Mouse (Mus musculus) neural tube, embryonic 12.5 days (tissue): ENCODE data around the gene Myg1. TPM values are rescaled to one million over a fixed set of nuclear protein-coding genes. Genes with fewer than 3 reads are reported as not detected.
"Not testable (repeated sequence)": the region's sequence is repeated elsewhere in the genome, so short reads cannot be mapped to it uniquely, and the experiment has no call there.

Experiments
- ATAC-seq: fragments of 200-750 bp; cut with Nextera tagmentation; 2 replicates; pipeline ENCODE4 v1.8.0; 2017; ENCODE audit warnings: low read depth, mild to moderate bottlenecking, moderate TSS enrichment, moderate library complexity; ENCODE audit not compliant: low FRiP score
- H3K27ac ChIP-seq: fragments of 300-500 bp; sonication (generic); 2 replicates; pipeline ENCODE4 v1.5.1; 2016
- H3K27me3 ChIP-seq: fragments of 300-500 bp; sonication (generic); replicated peaks from 2 replicates; pipeline ENCODE4 v1.6.1; 2016; ENCODE audit warnings: mild to moderate bottlenecking
- H3K36me3 ChIP-seq: fragments of 300-500 bp; sonication (generic); 2 replicates; pipeline ENCODE4 v1.6.1; 2016; ENCODE audit warnings: mild to moderate bottlenecking
- H3K4me1 ChIP-seq: fragments of 300-500 bp; sonication (generic); 2 replicates; pipeline ENCODE4 v1.6.1; 2016
- H3K4me2 ChIP-seq: fragments of 300-500 bp; sonication (generic); replicated peaks from 2 replicates; pipeline ENCODE4 v1.6.1; 2016; ENCODE audit warnings: mild to moderate bottlenecking
- H3K4me3 ChIP-seq: fragments of 300-500 bp; sonication (generic); 2 replicates; pipeline ENCODE4 v1.5.1; 2016
- H3K9ac ChIP-seq: fragments of 300-500 bp; sonication (generic); 2 replicates; pipeline ENCODE4 v1.6.1; 2016; ENCODE audit warnings: mild to moderate bottlenecking
- H3K9me3 ChIP-seq: fragments of 300-500 bp; sonication (generic); 2 replicates; pipeline ENCODE4 v1.6.1; 2016; ENCODE audit warnings: mild to moderate bottlenecking
- WGBS: fragments of 180-500 bp; shearing (Covaris S2); methylation state at CpG from one replicate; pipeline ENCODE4 v1.1.7; 2016; 5-methylcytosine and 5-hydroxymethylcytosine counted together
- polyA plus RNA-seq: library from polyadenylated mRNA; unstranded; fragments of >200 nt; fragmentation: Nextera tagmentation; extraction: Ambion mirVana; gene quantifications from 2 replicates; pipeline ENCODE4 v1.2.1, GENCODE M21; 2016

Gene Myg1
- polyA plus RNA-seq, 1 experiment from 2014 or later: 94.9 TPM

- H3K4me2 ChIP-seq: peak overlapping the region; percentile 88
- H3K4me1 ChIP-seq: peaks cover 11% of the 10 kb centered on the region; the same call in 1 of the 2 replicates
- WGBS: 77% methylated on average over 12 of the region's 12 CpGs
- H3K27ac ChIP-seq: no peak overlapping the region
- no peak overlapping the region for H3K4me3 ChIP-seq
- no peaks in the 10 kb centered on the region for H3K27me3 ChIP-seq
- no peaks in the 10 kb centered on the region for H3K9me3 ChIP-seq
- no peak for ATAC-seq
- H3K9ac ChIP-seq: no peak overlapping the region
- peaks cover 55% of the 10 kb centered on the region for H3K36me3 ChIP-seq
Observed at GRCm38 (mm10) chr15:102324654-102325473, 6.6 kb upstream of the Myg1 start.

GRCm38 (mm10) chr15:102326022-102326576 is 5.4 kb upstream of the Myg1 start, which contains the start of gene Pfdn5:
TSS of gene Pfdn5 (plus strand) at chr15:102326116.
- peak within 1 kb of the TSS; percentile 88 for H3K4me2 ChIP-seq
- peaks cover 11% of the 10 kb centered on the region; the same call in 1 of the 2 replicates for H3K4me1 ChIP-seq
- ATAC-seq: peak; percentile 92
- peak within 1 kb of the TSS; percentile 83 for H3K4me3 ChIP-seq
- peaks cover 51% of the 10 kb centered on the region for H3K36me3 ChIP-seq
- peak within 1 kb of the TSS; percentile 83 for H3K9ac ChIP-seq
- no peaks in the 10 kb centered on the region for H3K27me3 ChIP-seq
- under 1% methylated on average over 40 of the region's 40 CpGs for WGBS
- H3K9me3 ChIP-seq: no peaks in the 10 kb centered on the region
- H3K27ac ChIP-seq: no peak within 1 kb of the TSS

- Histone ChIP-seq H3K36me3 (peaks cover 46% of the 10 kb centered on the region), H3K27ac (no peak overlapping the region), H3K4me2 (peak overlapping the region; percentile 88), H3K27me3 (no peaks in the 10 kb centered on the region), H3K9me3 (no peaks in the 10 kb centered on the region), H3K4me3 (peak overlapping the region; percentile 83), H3K9ac (peak overlapping the region; percentile 83), H3K4me1 (peaks cover 15% of the 10 kb centered on the region)
- no peak for ATAC-seq
- 71% methylated on average over 8 of the region's 8 CpGs for WGBS
Observed at GRCm38 (mm10) chr15:102326892-102327291, 4.6 kb upstream of the Myg1 start.

GRCm38 (mm10) chr15:102335254-102335653 is 3.7 kb downstream of the Myg1 start:
- H3K27me3 ChIP-seq: no peaks in the 10 kb centered on the region
- no peak overlapping the region for H3K4me3 ChIP-seq
- H3K9me3 ChIP-seq: no peaks in the 10 kb centered on the region
- peaks cover 70% of the 10 kb centered on the region for H3K36me3 ChIP-seq
- peaks cover 16% of the 10 kb centered on the region for H3K4me1 ChIP-seq
- no peak overlapping the region for H3K9ac ChIP-seq
- H3K27ac ChIP-seq: no peak overlapping the region
- no peak for ATAC-seq
- no peak overlapping the region for H3K4me2 ChIP-seq
- 89% methylated on average over 8 of the region's 8 CpGs for WGBS

GRCm38 (mm10) chr15:102335925-102336324 is 4.4 kb downstream of the Myg1 start:
- H3K9me3 ChIP-seq, ATAC-seq, H3K9ac ChIP-seq, H3K27ac ChIP-seq, H3K4me2 ChIP-seq, H3K4me3 ChIP-seq, H3K27me3 ChIP-seq: not testable (repeated sequence)
- Histone ChIP-seq H3K4me1 (peaks cover 16% of the 10 kb centered on the region), H3K36me3 (peaks cover 69% of the 10 kb centered on the region)
- 95% methylated on average over 5 of the region's 5 CpGs for WGBS

GRCm38 (mm10) chr15:102336946-102337345 is 5.4 kb downstream of the Myg1 start:
- Histone ChIP-seq H3K4me1 (peaks cover 12% of the 10 kb centered on the region), H3K4me3 (no peak overlapping the region), H3K36me3 (peaks cover 69% of the 10 kb centered on the region), H3K4me2 (no peak overlapping the region), H3K9ac (no peak overlapping the region), H3K9me3 (no peaks in the 10 kb centered on the region), H3K27ac (no peak overlapping the region), H3K27me3 (no peaks in the 10 kb centered on the region)
- ATAC-seq: no peak
- 92% methylated on average over 4 of the region's 4 CpGs for WGBS

GRCm38 (mm10) chr15:102339612-102340011 is 8.1 kb downstream of the Myg1 start:
- peaks cover 58% of the 10 kb centered on the region for H3K36me3 ChIP-seq
- no peak for ATAC-seq

GRCm38 (mm10) chr15:102341580-102341979 is 10.1 kb downstream of the Myg1 start:
- Histone ChIP-seq H3K4me3 (no peak overlapping the region), H3K4me1 (no peaks in the 10 kb centered on the region), H3K27ac (no peak overlapping the region), H3K27me3 (no peaks in the 10 kb centered on the region), H3K9ac (no peak overlapping the region), H3K4me2 (no peak overlapping the region), H3K9me3 (no peaks in the 10 kb centered on the region), H3K36me3 (peaks cover 61% of the 10 kb centered on the region)
- WGBS: 6% methylated on average over 1 of the region's 1 CpGs
- no peak for ATAC-seq

More at GRCm38 (mm10) chr15:102339612-102340011, 8.1 kb downstream of the Myg1 start:
- no peak overlapping the region for H3K4me3 ChIP-seq
- H3K9ac ChIP-seq: no peak overlapping the region
- no peak overlapping the region for H3K27ac ChIP-seq
- no peaks in the 10 kb centered on the region for H3K4me1 ChIP-seq
- no peaks in the 10 kb centered on the region for H3K9me3 ChIP-seq
- WGBS: 70% methylated on average over 5 of the region's 5 CpGs
- H3K4me2 ChIP-seq: no peak overlapping the region
- H3K27me3 ChIP-seq: no peaks in the 10 kb centered on the region

- Histone ChIP-seq H3K9me3 (no peaks in the 10 kb centered on the region), H3K27ac (no peak overlapping the region), H3K4me1 (no peaks in the 10 kb centered on the region), H3K4me2 (no peak overlapping the region), H3K27me3 (no peaks in the 10 kb centered on the region), H3K4me3 (no peak overlapping the region), H3K36me3 (peaks cover 38% of the 10 kb centered on the region), H3K9ac (no peak overlapping the region)
- no peak for ATAC-seq
- WGBS: 95% methylated on average over 3 of the region's 3 CpGs
Observed at GRCm38 (mm10) chr15:102344490-102344889, 13.0 kb downstream of the Myg1 start.

- Histone ChIP-seq H3K36me3 (peaks cover 27% of the 10 kb centered on the region), H3K9ac (no peak overlapping the region), H3K4me1 (peaks cover 6% of the 10 kb centered on the region), H3K27me3 (no peaks in the 10 kb centered on the region), H3K9me3 (no peaks in the 10 kb centered on the region), H3K4me3 (no peak overlapping the region), H3K4me2 (no peak overlapping the region), H3K27ac (no peak overlapping the region)
- no peak for ATAC-seq
- WGBS: 80% methylated on average over 4 of the region's 4 CpGs
Observed at GRCm38 (mm10) chr15:102346444-102346843, 14.9 kb downstream of the Myg1 start.

- no peaks in the 10 kb centered on the region for H3K27me3 ChIP-seq
- peak within 1 kb of the TSS; percentile 77 for H3K4me3 ChIP-seq
- H3K4me2 ChIP-seq: peak within 1 kb of the TSS; percentile 84
- WGBS: under 1% methylated on average over 56 of the region's 56 CpGs
- no peak within 1 kb of the TSS for H3K27ac ChIP-seq
- H3K4me1 ChIP-seq: peaks cover 13% of the 10 kb centered on the region
- H3K36me3 ChIP-seq: peaks cover 18% of the 10 kb centered on the region
- H3K9me3 ChIP-seq: no peaks in the 10 kb centered on the region
- peak; percentile 81 for ATAC-seq
- peak within 1 kb of the TSS; percentile 76 for H3K9ac ChIP-seq
Observed at GRCm38 (mm10) chr15:102350138-102350941, 18.8 kb downstream of the Myg1 start, which contains the start of gene Aaas. TSS of gene Aaas (minus strand) at chr15:102350771.

GRCm38 (mm10) chr15:102350942-102351291 is 19.4 kb downstream of the Myg1 start:
- Histone ChIP-seq H3K27ac (no peak overlapping the region), H3K9me3 (no peaks in the 10 kb centered on the region), H3K36me3 (peaks cover 12% of the 10 kb centered on the region), H3K4me2 (peak overlapping the region; percentile 84), H3K4me1 (peaks cover 19% of the 10 kb centered on the region), H3K27me3 (no peaks in the 10 kb centered on the region), H3K9ac (0 out of 2 replicates have a peak overlapping the region, but pooled peaks have one; percentile 18), H3K4me3 (peak overlapping the region; percentile 77)
- ATAC-seq: no peak; the same call in 1 of the 2 replicates
- WGBS: 10% methylated on average over 11 of the region's 11 CpGs
